Mouse (Mus musculus): ENCODE data around the gene Khdc1a. TPM values are rescaled to one million over a fixed set of nuclear protein-coding genes. Genes with fewer than 3 reads are reported as not detected.
"Not testable (repeated sequence)": the region's sequence is repeated elsewhere in the genome, so short reads cannot be mapped to it uniquely, and the experiment has no call there.

Khdc1a gene
- polyA plus RNA-seq, 1 experiment = not detected

GRCm38 (mm10) chr1:21321656-21322055, 27.8 kb upstream of the Khdc1a start:
- H3K4me3 ChIP-seq (ENCODE audit: insufficient read depth, low read length) = no peak overlapping the region
- no peak overlapping the region for H3K27ac ChIP-seq (ENCODE audit: insufficient read depth, low read length)
- TF ChIP-seq POLR2A (IDR thresholded peaks at IDR 0.05; ENCODE audit: low read depth, low read length) (no peak), CTCF (IDR thresholded peaks at IDR 0.05; ENCODE audit: borderline replicate concordance, insufficient read depth, low read length) (no peak)
- H3K4me1 ChIP-seq (ENCODE audit: control insufficient read depth, insufficient read depth, low read length) = no peaks in the 10 kb centered on the region

DNA sequence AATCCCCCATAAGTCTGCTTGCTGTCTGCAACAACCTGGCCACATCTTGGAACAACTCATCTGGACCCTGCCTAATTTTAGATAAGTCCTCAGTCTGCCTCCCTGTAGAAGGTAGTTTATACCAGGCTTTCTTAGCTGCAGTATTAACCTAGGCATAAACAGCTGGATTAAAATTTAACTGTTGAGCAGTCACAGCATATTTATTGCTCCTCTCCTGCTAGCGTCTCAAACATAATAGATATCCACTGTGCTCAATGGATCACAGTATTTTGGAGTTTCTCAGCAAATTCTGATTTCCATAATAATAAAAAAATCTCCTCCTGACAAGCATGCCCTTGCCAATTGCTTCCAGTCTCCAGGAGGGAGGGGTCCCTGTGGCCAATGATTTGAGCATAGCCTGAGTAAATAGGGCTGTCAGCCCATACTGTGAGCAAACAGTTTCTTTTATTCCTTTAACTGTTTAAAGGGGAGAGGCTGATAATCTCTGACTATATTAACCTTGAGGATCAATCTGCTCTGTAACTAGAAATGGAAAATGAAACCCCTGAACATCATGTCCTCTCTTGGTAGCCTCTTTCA, 25.4 kb upstream of the Khdc1a start:
- no peak overlapping the region for H3K27ac ChIP-seq (ENCODE audit: insufficient read depth, low read length)
- H3K4me3 ChIP-seq (ENCODE audit: insufficient read depth, low read length) = no peak overlapping the region
- no peak for TF ChIP-seq POLR2A (IDR thresholded peaks at IDR 0.05; ENCODE audit: low read depth, low read length)
- no peak for TF ChIP-seq CTCF (IDR thresholded peaks at IDR 0.05; ENCODE audit: borderline replicate concordance, insufficient read depth, low read length)
- H3K4me1 ChIP-seq (ENCODE audit: control insufficient read depth, insufficient read depth, low read length) = no peaks in the 10 kb centered on the region

DNA sequence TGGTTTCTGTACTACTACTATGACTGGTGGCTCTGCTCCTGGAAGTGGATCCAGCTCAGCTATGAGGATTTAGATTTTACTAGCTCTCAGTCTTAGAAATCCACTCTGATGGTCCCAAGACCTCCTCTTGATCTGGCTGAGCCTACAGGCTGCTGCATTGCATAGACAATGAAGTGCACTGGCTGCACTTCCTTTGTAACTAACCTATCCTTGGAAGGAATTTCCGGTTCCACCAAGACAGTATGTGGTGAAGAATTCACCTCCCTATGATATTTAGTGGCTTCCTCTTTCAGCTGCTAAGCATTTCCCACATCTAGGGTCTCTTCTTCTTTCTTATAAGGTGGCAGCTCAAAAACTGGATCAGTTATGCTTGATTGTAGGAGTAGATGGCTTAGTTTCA, 24.8 kb upstream of the Khdc1a start:
- H3K27ac ChIP-seq (ENCODE audit: insufficient read depth, low read length) = no peak overlapping the region
- H3K4me1 ChIP-seq (ENCODE audit: control insufficient read depth, insufficient read depth, low read length) = no peaks in the 10 kb centered on the region
- TF ChIP-seq POLR2A (IDR thresholded peaks at IDR 0.05; ENCODE audit: low read depth, low read length) = no peak
- TF ChIP-seq CTCF (IDR thresholded peaks at IDR 0.05; ENCODE audit: borderline replicate concordance, insufficient read depth, low read length) = no peak
- H3K4me3 ChIP-seq (ENCODE audit: insufficient read depth, low read length) = no peak overlapping the region

GRCm38 (mm10) chr1:21326733-21327132, 22.7 kb upstream of the Khdc1a start:
- H3K4me3 ChIP-seq (ENCODE audit: insufficient read depth, low read length) = no peak overlapping the region
- H3K27ac ChIP-seq (ENCODE audit: insufficient read depth, low read length) = no peak overlapping the region
- TF ChIP-seq POLR2A (IDR thresholded peaks at IDR 0.05; ENCODE audit: low read depth, low read length) (no peak), CTCF (IDR thresholded peaks at IDR 0.05; ENCODE audit: borderline replicate concordance, insufficient read depth, low read length) (no peak)
- H3K4me1 ChIP-seq (ENCODE audit: control insufficient read depth, insufficient read depth, low read length) = no peaks in the 10 kb centered on the region

- not testable (repeated sequence) for H3K4me1 ChIP-seq (ENCODE audit: control insufficient read depth, insufficient read depth, low read length); H3K27ac ChIP-seq (ENCODE audit: insufficient read depth, low read length); H3K4me3 ChIP-seq (ENCODE audit: insufficient read depth, low read length)
Measured at GRCm38 (mm10) chr1:21331161-21331560, 18.3 kb upstream of the Khdc1a start.

- no peak for TF ChIP-seq POLR2A (IDR thresholded peaks at IDR 0.05; ENCODE audit: low read depth, low read length)
- TF ChIP-seq CTCF (IDR thresholded peaks at IDR 0.05; ENCODE audit: borderline replicate concordance, insufficient read depth, low read length) = no peak
- Histone ChIP-seq H3K4me3 (ENCODE audit: insufficient read depth, low read length) (no peak overlapping the region), H3K27ac (ENCODE audit: insufficient read depth, low read length) (no peak overlapping the region), H3K4me1 (ENCODE audit: control insufficient read depth, insufficient read depth, low read length) (no peaks in the 10 kb centered on the region)
Measured at GRCm38 (mm10) chr1:21333222-21333973, 16.0 kb upstream of the Khdc1a start.

DNA sequence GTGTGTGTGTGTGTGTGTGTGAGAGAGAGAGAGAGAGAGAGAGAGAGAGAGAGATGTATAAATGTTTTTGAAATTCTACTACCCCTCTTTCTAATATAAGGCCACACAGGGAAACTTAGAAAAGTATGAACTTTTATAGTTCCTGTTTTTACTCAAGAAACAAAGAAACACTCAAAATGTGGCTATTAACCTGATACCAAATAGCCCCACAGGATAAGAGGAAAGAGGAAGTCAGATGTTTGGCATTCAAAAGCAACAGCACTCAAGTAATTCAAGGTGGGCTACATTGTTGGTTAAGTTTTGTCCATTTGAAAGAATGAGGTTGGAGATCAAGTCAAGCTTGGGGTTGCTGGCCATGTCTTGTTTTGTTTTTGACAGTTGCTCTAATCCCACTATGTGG, 13.6 kb upstream of the Khdc1a start:
- H3K4me3 ChIP-seq (ENCODE audit: insufficient read depth, low read length) = no peak overlapping the region
- H3K27ac ChIP-seq (ENCODE audit: insufficient read depth, low read length) = no peak overlapping the region
- no peak for TF ChIP-seq POLR2A (IDR thresholded peaks at IDR 0.05; ENCODE audit: low read depth, low read length)
- no peak for TF ChIP-seq CTCF (IDR thresholded peaks at IDR 0.05; ENCODE audit: borderline replicate concordance, insufficient read depth, low read length)
- no peaks in the 10 kb centered on the region for H3K4me1 ChIP-seq (ENCODE audit: control insufficient read depth, insufficient read depth, low read length)

GRCm38 (mm10) chr1:21340745-21341144, 8.7 kb upstream of the Khdc1a start:
- H3K4me1 ChIP-seq (ENCODE audit: control insufficient read depth, insufficient read depth, low read length) = no peaks in the 10 kb centered on the region
- no peak overlapping the region for H3K4me3 ChIP-seq (ENCODE audit: insufficient read depth, low read length)
- H3K27ac ChIP-seq (ENCODE audit: insufficient read depth, low read length) = no peak overlapping the region
- no peak for TF ChIP-seq CTCF (IDR thresholded peaks at IDR 0.05; ENCODE audit: borderline replicate concordance, insufficient read depth, low read length)
- TF ChIP-seq POLR2A (IDR thresholded peaks at IDR 0.05; ENCODE audit: low read depth, low read length) = no peak

GRCm38 (mm10) chr1:21344253-21344652, 5.2 kb upstream of the Khdc1a start:
- Histone ChIP-seq H3K4me3 (ENCODE audit: insufficient read depth, low read length) (no peak overlapping the region), H3K27ac (ENCODE audit: insufficient read depth, low read length) (no peak overlapping the region), H3K4me1 (ENCODE audit: control insufficient read depth, insufficient read depth, low read length) (no peaks in the 10 kb centered on the region)
- TF ChIP-seq CTCF (IDR thresholded peaks at IDR 0.05; ENCODE audit: borderline replicate concordance, insufficient read depth, low read length) (no peak), POLR2A (IDR thresholded peaks at IDR 0.05; ENCODE audit: low read depth, low read length) (no peak)

GRCm38 (mm10) chr1:21344752-21345151, 4.7 kb upstream of the Khdc1a start:
- H3K4me3 ChIP-seq (ENCODE audit: insufficient read depth, low read length); H3K27ac ChIP-seq (ENCODE audit: insufficient read depth, low read length); H3K4me1 ChIP-seq (ENCODE audit: control insufficient read depth, insufficient read depth, low read length): not testable (repeated sequence)

- not testable (repeated sequence) for H3K4me3 ChIP-seq (ENCODE audit: insufficient read depth, low read length); H3K4me1 ChIP-seq (ENCODE audit: control insufficient read depth, insufficient read depth, low read length); H3K27ac ChIP-seq (ENCODE audit: insufficient read depth, low read length)
Measured at GRCm38 (mm10) chr1:21368031-21368430, 18.6 kb downstream of the Khdc1a start, which contains the start of gene Khdc1c. Gene Khdc1c (plus strand): TSS chr1:21368331.
